ENCODE assay signal across 13 mouse cellular contexts in genomic region chr13:59925845-59926481, GRCm38 (mm10).
DNase-seq lines count a peak whose midpoint lies in the region; ATAC-seq and TF ChIP-seq lines count a peak whose summit lies in the region.
"Had no signal": no experiment of that assay in that cellular context is flagged by ENCODE, and none has a peak within 500 bp of the region (broad histone marks: within the 10 kb centered on the region; RNA-seq: fewer than 3 reads in every experiment).

No protein-coding gene starts in this region.

- H3K36me3 ChIP-seq in lung, embryonic 15.5 days: no peaks in the 10 kb centered on the region
- no peaks in the 10 kb centered on the region for H3K36me3 ChIP-seq in forebrain, embryonic 13.5 days (ENCODE audit: poor library complexity, severe bottlenecking)
- H3K36me3 ChIP-seq in hindbrain, embryonic 14.5 days (replicated peaks; ENCODE audit: control insufficient read depth, insufficient read depth): no peaks in the 10 kb centered on the region
- no peaks in the 10 kb centered on the region for H3K36me3 ChIP-seq in midbrain, postnatal 0 days (ENCODE audit: insufficient read depth, low read length)
- no peaks in the 10 kb centered on the region for H3K36me3 ChIP-seq in thymus, adult 2 months (ENCODE audit: control insufficient read depth, insufficient read depth, low read length)
- H3K36me3 ChIP-seq: embryonic facial prominence, embryonic 15.5 days had no signal

- H3K4me3 ChIP-seq in lung, embryonic 15.5 days: no peak overlapping the region
- no peak overlapping the region for H3K4me3 ChIP-seq in forebrain, embryonic 13.5 days
- H3K4me3 ChIP-seq in hindbrain, embryonic 14.5 days (replicated peaks; ENCODE audit: low read length): no peak overlapping the region
- no peak overlapping the region for H3K4me3 ChIP-seq in midbrain, postnatal 0 days (ENCODE audit: low read depth, low read length)
- no peak overlapping the region for H3K4me3 ChIP-seq in thymus, adult 2 months (ENCODE audit: control insufficient read depth, insufficient read depth, low read length)
- H3K4me3 ChIP-seq: embryonic facial prominence, embryonic 15.5 days had no signal

- no peak for DNase-seq in lung, postnatal 36 days
- peak; percentile 61 for DNase-seq in hindbrain, embryonic 14.5 days (ENCODE audit: low spot score)
- DNase-seq in midbrain, postnatal 0 days (ENCODE audit: low spot score): peak; percentile 80
- no peak for DNase-seq in frontal cortex, postnatal 36 days (ENCODE audit: low spot score in 2 of 2)
- no peak for DNase-seq in thymus, adult 2 months
- DNase-seq in thymus, adult 18-20 months: no peak
- DNase-seq: cerebellum, adult 11 months; gastrocnemius, postnatal 10 days; kidney, adult 2 months had no signal

- no peaks in the 10 kb centered on the region for H3K9me3 ChIP-seq in lung, embryonic 15.5 days
- no peaks in the 10 kb centered on the region for H3K9me3 ChIP-seq in forebrain, embryonic 13.5 days (replicated peaks)
- no peaks in the 10 kb centered on the region for H3K9me3 ChIP-seq in hindbrain, embryonic 14.5 days (ENCODE audit: control insufficient read depth, low read length)
- no peaks in the 10 kb centered on the region for H3K9me3 ChIP-seq in midbrain, postnatal 0 days (ENCODE audit: low read length)
- H3K9me3 ChIP-seq: embryonic facial prominence, embryonic 15.5 days had no signal

- TF ChIP-seq POLR2A in thymus, adult 2 months (IDR thresholded peaks at IDR 0.05; ENCODE audit: control insufficient read depth, extremely low read depth, insufficient read depth, low read length, poor library complexity): no peak

- H3K27me3 ChIP-seq in lung, embryonic 15.5 days: no peaks in the 10 kb centered on the region
- no peaks in the 10 kb centered on the region for H3K27me3 ChIP-seq in forebrain, embryonic 13.5 days
- H3K27me3 ChIP-seq in hindbrain, embryonic 14.5 days (ENCODE audit: control insufficient read depth, insufficient read depth, low read length): no peaks in the 10 kb centered on the region
- H3K27me3 ChIP-seq in midbrain, postnatal 0 days (ENCODE audit: insufficient read depth, low read length): no peaks in the 10 kb centered on the region
- no peaks in the 10 kb centered on the region for H3K27me3 ChIP-seq in thymus, adult 2 months (ENCODE audit: control insufficient read depth, insufficient read depth, low read length)
- H3K27me3 ChIP-seq: embryonic facial prominence, embryonic 15.5 days had no signal

- H3K9ac ChIP-seq in lung, embryonic 15.5 days: no peak overlapping the region
- H3K9ac ChIP-seq in forebrain, embryonic 13.5 days: no peak overlapping the region
- no peak overlapping the region for H3K9ac ChIP-seq in hindbrain, embryonic 14.5 days
- no peak overlapping the region for H3K9ac ChIP-seq in midbrain, postnatal 0 days (replicated peaks; ENCODE audit: low read length, poor library complexity, severe bottlenecking)
- H3K9ac ChIP-seq: embryonic facial prominence, embryonic 15.5 days had no signal

- no peak for TF ChIP-seq CTCF in midbrain, postnatal 0 days (IDR thresholded peaks at IDR 0.05)
- TF ChIP-seq CTCF in thymus, adult 2 months (IDR thresholded peaks at IDR 0.05; ENCODE audit: borderline replicate concordance, control insufficient read depth, extremely low read depth, insufficient read depth, low read length, poor library complexity): no peak

- H3K27ac ChIP-seq in lung, embryonic 15.5 days: no peak overlapping the region
- peak overlapping the region; percentile 59 for H3K27ac ChIP-seq in forebrain, embryonic 13.5 days
- H3K27ac ChIP-seq in hindbrain, embryonic 14.5 days: no peak overlapping the region
- no peak overlapping the region for H3K27ac ChIP-seq in midbrain, postnatal 0 days (ENCODE audit: low read depth, low read length)
- H3K27ac ChIP-seq in thymus, adult 2 months (ENCODE audit: control insufficient read depth, insufficient read depth, low read length): no peak overlapping the region
- H3K27ac ChIP-seq: embryonic facial prominence, embryonic 15.5 days had no signal

- ATAC-seq in lung, embryonic 15.5 days (ENCODE audit: borderline replicate concordance, extremely low read depth, low FRiP score, low TSS enrichment): 0 out of 2 replicates have a peak, but pooled peaks have one; percentile 23
- peak; percentile 87 for ATAC-seq in forebrain, embryonic 13.5 days
- peak; percentile 73 for ATAC-seq in hindbrain, embryonic 14.5 days (ENCODE audit: low FRiP score)
- peak; percentile 55; the same call in 1 of the 2 replicates for ATAC-seq in midbrain, postnatal 0 days (ENCODE audit: low FRiP score)
- ATAC-seq: activated CD4-positive, CD25-positive, alpha-beta regulatory T cell, adult 4 months had no signal

- no peak overlapping the region for H3K4me2 ChIP-seq in lung, embryonic 15.5 days
- no peak overlapping the region for H3K4me2 ChIP-seq in forebrain, embryonic 13.5 days
- no peak overlapping the region for H3K4me2 ChIP-seq in hindbrain, embryonic 14.5 days (replicated peaks)
- no peak overlapping the region for H3K4me2 ChIP-seq in midbrain, postnatal 0 days (ENCODE audit: low read depth, low read length, poor library complexity, severe bottlenecking)
- H3K4me2 ChIP-seq: embryonic facial prominence, embryonic 15.5 days had no signal

- peaks cover 9% of the 10 kb centered on the region; the same call in 1 of the 2 replicates for H3K4me1 ChIP-seq in lung, embryonic 15.5 days
- H3K4me1 ChIP-seq in forebrain, embryonic 13.5 days: peaks cover 35% of the 10 kb centered on the region
- peaks cover 9% of the 10 kb centered on the region for H3K4me1 ChIP-seq in hindbrain, embryonic 14.5 days (replicated peaks; ENCODE audit: control insufficient read depth, insufficient read depth, low read length)
- no peaks in the 10 kb centered on the region for H3K4me1 ChIP-seq in midbrain, postnatal 0 days (ENCODE audit: insufficient read depth, low read length)
- no peaks in the 10 kb centered on the region for H3K4me1 ChIP-seq in thymus, adult 2 months (replicated peaks; ENCODE audit: control insufficient read depth, insufficient read depth, low read length)

- WGBS in lung, embryonic 15.5 days: 69% methylated on average over 9 of the region's 9 CpGs
- WGBS in forebrain, embryonic 13.5 days: 31% methylated on average over 9 of the region's 9 CpGs
- 41% methylated on average over 9 of the region's 9 CpGs for WGBS in hindbrain, embryonic 14.5 days
- 49% methylated on average over 9 of the region's 9 CpGs for WGBS in midbrain, postnatal 0 days
- WGBS in thymus, adult 2 months: 79% methylated on average over 9 of the region's 9 CpGs

Comparison
In these comparisons a context has a peak if more than half of its experiments do, and no peak if none do; other contexts are left out.
1. ATAC-seq: peak in every context shown above with its lines; median percentile 87 in forebrain, embryonic 13.5 days; 73 in hindbrain, embryonic 14.5 days; 55 in midbrain, postnatal 0 days; 23 in lung, embryonic 15.5 days.
2. DNase-seq: peak in hindbrain, embryonic 14.5 days (single experiment) and midbrain, postnatal 0 days (single experiment); none in lung, postnatal 36 days (single experiment), frontal cortex, postnatal 36 days (0 of 2), thymus, adult 2 months (single experiment) and thymus, adult 18-20 months (0 of 2).